Mouse (Mus musculus) MN1 (cell line): ENCODE measurements around the gene Smtnl1.

Experiments used
- DNase-seq: peaks from one replicate; pipeline ENCODE4 v3.0.0-alpha.2; 2016; ENCODE audit warnings: low spot score

The Smtnl1 gene

DNA sequence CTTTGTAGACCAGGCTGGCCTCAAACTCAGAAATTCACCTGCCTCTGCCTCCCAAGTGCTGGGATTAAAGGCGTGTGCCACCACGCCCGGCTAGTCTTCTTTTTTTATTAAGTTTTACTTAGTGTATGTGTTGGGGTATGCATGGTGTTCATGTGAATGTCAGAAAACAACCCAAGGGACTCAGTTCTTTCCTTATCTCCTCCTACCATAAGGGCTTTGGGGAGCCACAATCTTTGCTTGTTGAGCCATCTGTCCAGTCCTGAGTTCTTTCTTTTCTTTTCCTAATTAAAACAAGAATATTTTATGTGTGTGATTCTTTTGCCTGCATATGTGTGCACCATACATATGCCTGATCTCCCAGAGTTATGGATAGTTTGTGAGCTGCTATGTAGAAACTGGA, 29.3 kb downstream of the Smtnl1 start:
- no peak for DNase-seq

GRCm38 (mm10) chr2:84792516-84792915, 29.9 kb downstream of the Smtnl1 start:
- no peak for DNase-seq

GRCm38 (mm10) chr2:84790418-84790817, 32.0 kb downstream of the Smtnl1 start:
- no peak for DNase-seq

GRCm38 (mm10) chr2:84788316-84788715, 34.1 kb downstream of the Smtnl1 start:
- no peak for DNase-seq

DNA sequence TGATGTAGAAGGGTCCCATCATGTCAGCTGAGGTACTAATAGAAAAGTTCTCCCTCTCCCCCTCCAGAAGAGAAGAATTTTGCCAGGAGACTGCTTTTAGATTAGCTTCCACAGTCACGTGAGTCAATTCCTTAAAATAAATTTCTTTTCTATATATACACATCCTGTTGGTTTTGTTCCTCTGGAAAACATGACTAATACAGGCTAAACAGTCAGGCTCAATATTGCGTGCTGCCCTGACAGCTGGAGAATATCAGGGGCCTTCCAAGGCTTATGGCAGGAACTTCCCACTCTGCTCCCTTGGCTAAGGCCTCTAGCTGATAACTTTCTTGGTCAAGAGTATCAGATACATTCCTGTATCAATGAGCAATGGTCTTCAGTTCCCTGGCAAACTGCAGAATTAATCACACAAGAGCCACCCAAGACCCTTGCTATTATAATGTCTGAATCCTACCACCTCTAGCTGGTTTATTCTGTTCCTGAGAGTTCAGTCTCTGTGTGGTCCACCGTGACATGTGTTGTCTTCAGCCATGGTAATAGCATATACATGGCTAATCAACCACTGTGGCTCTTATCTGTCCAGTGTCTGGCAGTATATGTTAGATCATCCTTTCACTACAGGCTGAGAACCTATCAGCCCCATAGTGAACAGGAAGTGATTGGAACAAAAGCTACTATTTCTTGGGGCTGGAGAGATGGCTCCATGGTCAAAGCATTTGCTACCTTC, 38.4 kb downstream of the Smtnl1 start:
- no peak for DNase-seq

DNA sequence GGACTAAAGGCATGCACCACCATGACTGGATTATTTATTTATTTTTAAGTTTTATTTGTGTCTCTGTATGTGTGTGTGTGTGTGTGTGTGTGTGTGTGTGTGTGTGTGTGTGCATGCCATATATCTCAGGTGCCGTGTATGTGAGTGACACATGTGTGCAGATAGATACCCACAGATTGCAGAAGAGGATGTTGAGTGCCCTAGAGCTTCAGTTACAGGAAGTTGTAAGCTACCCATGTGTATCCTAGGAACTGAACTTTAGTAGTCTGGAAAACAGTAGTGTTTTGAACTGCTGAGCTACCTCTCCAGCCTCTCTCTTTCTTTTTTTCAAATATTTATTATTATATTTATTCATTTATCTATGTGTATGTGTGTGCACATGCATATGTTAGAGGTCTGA, 39.1 kb downstream of the Smtnl1 start:
- no peak for DNase-seq

DNA sequence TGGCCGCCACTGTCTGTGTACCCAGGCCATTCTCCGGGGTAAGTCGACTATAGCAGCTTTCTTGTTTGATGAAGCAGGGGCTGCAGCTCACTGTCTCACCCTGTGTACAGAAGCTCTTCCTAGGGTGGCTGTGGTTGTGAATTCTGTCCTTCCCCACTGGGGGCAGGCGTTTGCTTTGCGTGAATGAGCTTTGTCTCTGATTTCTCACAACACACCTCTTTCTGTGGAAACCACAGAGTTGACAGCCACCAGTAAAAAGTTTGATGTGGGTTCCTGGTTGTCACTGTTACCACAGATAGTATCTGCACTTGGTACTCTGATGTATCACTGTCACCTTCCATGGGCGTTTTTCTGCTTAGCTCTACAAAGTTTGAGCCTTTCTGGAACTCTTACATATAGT, 43.2 kb downstream of the Smtnl1 start:
- DNase-seq, result no peak

GRCm38 (mm10) chr2:84777706-84778105, 44.7 kb downstream of the Smtnl1 start:
- DNase-seq, result no peak

- no peak for DNase-seq
Observed at GRCm38 (mm10) chr2:84775665-84776064, 46.8 kb downstream of the Smtnl1 start.

- no peak for DNase-seq
Observed at GRCm38 (mm10) chr2:84775241-84775640, 47.2 kb downstream of the Smtnl1 start, which contains the start of gene Serping1. Gene Serping1, minus strand, starts transcription at chr2:84775444.

GRCm38 (mm10) chr2:84774751-84775150, 47.7 kb downstream of the Smtnl1 start:
- no peak for DNase-seq

DNA sequence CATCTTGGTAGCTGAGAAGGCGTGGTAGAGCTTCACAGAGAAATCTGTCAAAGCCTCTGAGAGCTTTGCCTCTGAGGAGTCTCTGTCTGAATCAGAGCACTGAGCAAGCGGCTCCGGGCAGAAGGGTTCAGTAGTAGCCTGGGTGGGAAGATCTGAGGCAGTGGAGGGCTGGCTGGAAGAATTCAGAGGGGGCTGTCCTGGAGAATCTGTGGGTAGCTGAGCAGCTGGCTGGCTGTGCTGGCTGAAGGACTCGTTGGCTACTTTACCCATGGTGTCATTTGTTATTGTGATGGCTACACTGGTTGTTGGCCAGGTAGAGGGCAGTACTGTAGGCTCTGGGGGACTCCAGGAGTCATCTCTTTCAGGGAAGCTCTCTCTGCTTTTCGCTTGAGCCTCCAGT, 49.3 kb downstream of the Smtnl1 start:
- DNase-seq, result no peak

- DNase-seq, result peak; percentile 16
Observed at GRCm38 (mm10) chr2:84772454-84772853, 50.0 kb downstream of the Smtnl1 start.

DNA sequence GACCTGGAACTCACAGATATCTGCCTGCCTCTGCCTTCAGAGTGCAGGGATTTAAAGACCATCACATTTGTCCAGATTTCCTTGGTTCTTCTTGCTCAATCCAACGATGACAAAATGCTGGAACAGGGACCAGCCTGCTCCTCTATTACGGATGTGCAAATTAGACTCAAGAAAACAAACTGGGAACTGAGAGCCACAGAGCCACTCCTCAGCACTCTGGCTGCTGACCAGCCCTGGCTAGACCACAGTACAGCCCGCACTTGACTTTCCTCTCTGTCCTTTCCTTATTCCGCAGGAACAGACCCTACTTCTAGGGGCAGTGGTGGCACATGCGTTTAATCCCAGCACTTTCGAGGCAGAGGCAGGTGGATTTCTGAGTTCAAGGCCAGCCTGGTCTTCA, 52.0 kb downstream of the Smtnl1 start:
- DNase-seq, result no peak

DNA sequence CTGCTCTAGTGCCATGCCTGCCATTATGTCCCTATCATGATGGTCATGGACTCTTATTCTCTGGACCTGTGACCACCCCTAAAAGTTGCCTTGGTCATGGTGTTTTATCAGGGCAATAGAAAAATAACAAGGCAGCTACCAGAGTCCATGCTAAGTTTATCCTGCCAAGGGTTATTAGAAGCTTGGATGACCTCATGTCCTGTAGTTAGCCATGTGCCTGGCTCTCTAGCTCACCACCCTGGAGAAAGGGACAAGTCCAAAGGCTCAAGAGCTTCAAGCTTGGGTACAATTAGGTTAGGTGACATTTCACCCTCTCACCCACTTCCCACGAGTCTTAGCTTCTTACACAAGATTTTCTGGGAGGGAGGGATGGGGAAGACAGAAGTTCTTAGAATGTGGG, 59.6 kb downstream of the Smtnl1 start:
- DNase-seq, result no peak

DNA sequence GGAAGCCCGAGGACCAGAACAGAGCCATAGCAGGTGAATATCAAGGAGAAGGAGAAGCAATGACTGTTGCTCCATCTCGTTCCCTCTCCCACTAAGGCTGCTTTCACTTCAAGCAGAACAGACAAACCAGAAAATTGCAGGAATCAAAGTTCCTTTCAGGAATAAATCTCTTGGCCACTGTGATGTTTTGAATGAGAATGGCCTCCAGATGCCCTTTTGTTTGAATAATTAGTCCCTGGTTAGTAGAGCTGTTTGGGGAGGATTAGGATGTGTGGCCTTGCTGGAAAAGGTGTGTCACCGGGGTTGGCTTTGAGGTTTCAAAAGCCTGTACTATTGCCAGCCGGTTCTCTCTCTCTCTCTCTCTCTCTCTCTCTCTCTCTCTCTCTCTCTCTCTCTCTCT, 60.2 kb downstream of the Smtnl1 start:
- DNase-seq, result no peak

DNA sequence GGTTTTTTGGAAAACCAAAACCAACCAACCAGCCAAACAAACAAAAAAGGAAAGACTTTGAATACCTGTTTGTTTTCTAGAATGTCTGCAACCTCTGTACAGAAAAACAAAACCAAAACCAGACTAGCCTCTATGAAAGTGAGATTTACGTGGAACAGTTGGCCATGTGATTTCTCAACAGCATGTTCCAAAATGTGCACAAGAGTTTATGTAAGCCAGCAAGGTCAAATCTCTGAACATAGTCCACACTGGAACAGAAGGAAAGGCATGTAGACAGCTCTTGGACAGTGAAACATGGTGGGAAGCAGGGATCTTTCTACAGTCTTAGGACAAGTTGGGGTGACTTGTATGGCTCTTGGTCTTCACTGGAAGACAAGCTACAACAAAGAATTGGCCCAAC, 60.6 kb downstream of the Smtnl1 start:
- no peak for DNase-seq

DNA sequence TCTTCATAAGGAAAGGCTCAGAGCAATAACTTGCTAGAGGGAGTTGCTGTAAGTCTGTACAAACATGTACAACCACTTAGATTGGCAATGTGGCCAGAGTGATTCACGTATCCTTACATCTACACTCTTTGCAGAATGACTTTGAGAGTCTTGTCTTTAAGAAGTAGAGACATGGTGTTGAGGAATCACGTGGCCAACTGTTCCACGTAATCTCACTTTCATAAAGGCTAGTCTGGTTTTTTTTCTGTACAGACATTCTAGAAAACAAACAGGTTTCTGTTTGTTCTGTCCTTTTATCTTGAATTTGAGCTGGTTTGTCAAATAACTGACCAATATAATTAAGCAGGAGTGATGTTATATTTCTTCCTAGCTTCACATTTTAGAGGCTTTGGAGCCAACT, 61.1 kb downstream of the Smtnl1 start:
- DNase-seq, result no peak
